Mouse (Mus musculus) brain, embryonic 14.5 days (tissue): ENCODE data around the gene Prok2. TPM values are rescaled to one million over a fixed set of nuclear protein-coding genes. Genes with fewer than 3 reads are reported as not detected.

Source experiments
- DNase-seq: peaks from one replicate; pipeline ENCODE4 v3.0.0-alpha.2; 2011; ENCODE audit warnings: low read depth
- CTCF ChIP-seq: fragments of 200-500 bp; IDR thresholded peaks from 2 replicates; pipeline ENCODE4 v1.5.1; 2012; ENCODE audit warnings: inconsistent platforms, mild to moderate bottlenecking, moderate library complexity, borderline replicate concordance; ENCODE audit not compliant: insufficient read depth, insufficient read length; ENCODE audit errors: extremely low read depth
- POLR2A ChIP-seq: fragments of 200-500 bp; IDR thresholded peaks from 2 replicates; pipeline ENCODE4 v1.6.1; 2012; ENCODE audit warnings: mild to moderate bottlenecking, inconsistent platforms, borderline replicate concordance; ENCODE audit not compliant: poor library complexity, insufficient read depth, insufficient read length, severe bottlenecking; ENCODE audit errors: extremely low read depth
- polyA plus RNA-seq: library from polyadenylated mRNA; depleted of rRNA; stranded (reverse); fragments of >200 nt; gene quantifications from 2 replicates; pipeline ENCODE4 v1.2.3, GENCODE M21; 2012

Gene Prok2
- polyA plus RNA-seq, 1 experiment = 0.46 TPM

DNA sequence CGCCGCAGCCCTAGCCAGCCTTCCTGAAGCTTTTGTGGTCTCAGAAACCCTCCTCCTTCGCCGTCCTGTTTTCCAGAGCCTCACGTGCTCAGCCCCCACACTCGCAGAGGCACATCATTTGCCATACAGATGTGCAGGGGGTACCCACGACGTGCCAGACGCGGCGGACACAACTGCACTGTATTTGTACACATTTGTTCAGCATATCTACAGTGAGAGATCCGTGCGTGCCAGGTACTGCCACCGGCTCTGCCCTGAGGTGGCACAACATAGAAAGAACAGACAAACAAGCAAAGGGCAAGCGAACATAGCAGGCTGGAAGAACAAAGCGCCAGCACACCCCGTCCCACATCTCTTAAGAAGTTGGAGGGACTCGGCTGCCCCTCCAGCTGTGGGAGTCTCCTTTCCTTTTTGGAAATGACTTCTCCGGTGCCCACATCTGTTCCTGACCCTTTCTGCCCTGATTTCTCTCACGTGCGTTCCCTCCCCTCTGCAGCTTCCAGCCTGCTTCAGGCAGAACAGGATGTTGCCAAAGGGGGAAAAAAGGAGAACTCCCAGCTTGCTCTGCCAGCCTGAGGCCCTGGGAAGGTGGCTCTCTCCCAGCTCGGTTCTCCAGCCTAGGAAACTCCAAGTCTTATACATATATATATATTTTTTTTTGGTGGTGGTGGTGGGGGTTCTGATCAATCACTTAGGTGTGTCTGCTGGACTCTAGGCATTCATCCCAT, 548 bp upstream of the Prok2 start:
- TF ChIP-seq POLR2A = no peak
- DNase-seq = peak; percentile 43

DNA sequence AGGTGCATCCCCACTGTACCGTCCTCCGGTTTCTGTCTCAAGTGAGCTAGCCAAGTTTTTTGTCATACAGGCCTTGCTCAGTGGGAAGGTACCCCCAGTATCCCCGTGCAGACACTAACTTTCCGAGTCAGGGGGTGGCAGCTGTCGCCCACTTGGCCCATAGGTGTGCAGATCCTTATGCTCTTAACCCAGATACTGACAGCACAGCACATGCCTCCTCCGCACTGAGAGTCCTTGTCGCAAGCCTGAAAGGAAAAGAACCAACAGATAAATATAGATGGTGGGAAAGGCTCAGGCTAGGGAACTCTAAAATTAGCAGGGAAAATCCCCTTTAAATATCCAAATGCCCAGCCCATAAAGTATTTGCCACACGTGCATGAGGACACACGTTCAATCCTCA, 3.8 kb downstream of the Prok2 start:
- DNase-seq = no peak
- no peak for TF ChIP-seq POLR2A
- TF ChIP-seq CTCF = no peak

DNA sequence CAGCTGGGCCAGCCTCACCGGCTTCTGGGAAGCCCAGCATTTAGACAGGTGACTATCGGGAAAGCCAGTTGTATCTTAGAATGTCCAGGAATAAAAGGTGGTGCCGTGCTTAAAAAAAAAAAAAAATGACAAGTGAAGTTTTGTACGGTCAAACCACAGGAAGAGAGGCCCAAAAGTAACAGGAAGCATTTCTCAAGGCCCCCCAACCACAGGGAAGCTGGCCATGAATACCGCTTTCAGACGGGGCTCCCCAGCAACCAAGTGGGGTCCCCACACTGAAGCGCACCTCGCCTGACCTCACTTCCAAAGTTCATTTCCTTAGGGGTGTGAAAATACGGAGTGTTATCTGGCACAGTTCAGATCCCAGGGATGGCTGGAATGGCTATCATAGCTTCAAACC, 5.2 kb downstream of the Prok2 start:
- TF ChIP-seq CTCF = no peak
- no peak for TF ChIP-seq POLR2A
- DNase-seq = no peak

DNA sequence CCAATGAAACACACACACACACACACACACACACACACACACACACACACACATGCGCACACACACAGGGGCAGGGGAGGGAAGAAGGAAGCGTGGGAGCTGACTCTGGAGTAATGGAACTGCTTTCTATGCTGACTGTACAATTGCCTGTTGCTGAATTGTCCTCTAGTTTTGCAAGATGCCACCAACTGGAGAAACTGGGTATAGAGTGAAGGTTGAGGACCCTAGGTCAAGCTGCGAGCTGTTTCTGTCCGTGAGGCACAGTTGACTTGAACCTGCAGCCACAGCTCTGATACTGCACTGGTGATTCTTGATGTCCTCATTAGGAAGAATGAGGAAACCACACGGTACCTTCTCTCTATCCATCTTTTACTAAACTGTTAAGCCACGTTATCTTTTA, 10.3 kb downstream of the Prok2 start:
- TF ChIP-seq CTCF (no peak), POLR2A (no peak)
- DNase-seq = no peak

DNA sequence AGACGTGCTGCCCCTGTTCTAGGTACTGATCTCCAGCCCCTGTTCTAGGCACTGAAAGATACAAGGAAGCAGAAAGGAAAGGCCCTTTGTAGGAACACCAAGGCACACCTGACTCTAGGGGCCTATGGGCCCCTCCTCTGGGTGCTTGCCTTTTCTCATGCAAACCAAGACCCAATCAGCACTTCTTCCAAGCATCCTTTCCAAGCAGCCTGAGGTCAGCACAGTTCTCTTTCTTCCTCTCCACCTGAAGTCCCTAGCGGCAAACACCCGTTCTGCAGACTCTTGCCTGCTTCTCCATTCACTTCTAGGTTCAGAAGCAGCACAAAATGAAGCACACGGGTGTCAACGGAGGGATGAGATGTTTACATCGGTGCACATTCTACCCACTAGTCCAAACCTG, 11.0 kb downstream of the Prok2 start:
- DNase-seq = no peak
- TF ChIP-seq POLR2A (no peak), CTCF (no peak)

DNA sequence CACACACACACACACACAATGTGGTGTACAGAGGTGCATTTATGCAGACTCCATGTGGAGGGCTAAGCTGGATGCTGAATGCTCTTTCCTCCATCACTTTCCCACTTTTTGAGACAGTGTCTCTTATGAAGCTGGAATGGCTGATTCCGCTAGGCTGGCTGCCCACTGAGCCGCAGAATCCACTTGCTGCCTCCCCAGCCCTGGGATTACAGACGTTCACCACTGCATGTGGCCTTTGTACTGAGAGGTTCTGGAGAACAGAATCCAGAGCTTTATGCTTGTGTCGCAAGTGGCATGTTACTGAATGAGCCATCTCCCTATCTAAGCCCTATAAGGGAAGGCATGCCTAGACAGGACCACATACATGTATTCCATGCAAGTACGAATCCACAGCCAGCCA, 12.9 kb downstream of the Prok2 start:
- TF ChIP-seq CTCF (no peak), POLR2A (no peak)
- peak; percentile 19 for DNase-seq

DNA sequence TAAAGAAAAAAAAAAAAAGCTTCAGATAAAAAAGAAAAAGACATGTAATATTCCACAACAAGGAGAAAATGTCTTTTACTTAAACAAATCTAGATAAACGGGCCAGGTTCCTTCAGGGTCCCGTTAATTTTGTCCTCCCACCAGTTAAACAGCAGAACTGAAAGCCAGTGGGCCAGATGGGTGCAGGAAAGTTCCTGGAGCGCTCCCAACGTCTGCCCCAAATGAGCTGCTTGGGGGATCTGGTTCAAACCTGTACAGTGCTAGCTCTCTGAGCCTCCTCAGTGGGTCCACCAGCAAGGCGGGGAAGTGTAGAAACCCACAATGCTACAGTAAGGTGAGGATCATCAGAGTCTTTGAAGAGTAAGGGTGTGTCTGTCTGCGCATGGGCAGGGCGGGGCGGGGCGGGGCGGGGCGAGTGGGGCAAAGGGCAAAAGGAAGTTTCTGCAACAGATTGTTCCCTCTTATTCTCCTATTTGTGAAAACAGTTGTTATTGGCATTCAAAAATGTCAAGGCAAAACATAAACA, 14.6 kb downstream of the Prok2 start:
- TF ChIP-seq POLR2A = no peak
- TF ChIP-seq CTCF = no peak
- peak; percentile 42 for DNase-seq

DNA sequence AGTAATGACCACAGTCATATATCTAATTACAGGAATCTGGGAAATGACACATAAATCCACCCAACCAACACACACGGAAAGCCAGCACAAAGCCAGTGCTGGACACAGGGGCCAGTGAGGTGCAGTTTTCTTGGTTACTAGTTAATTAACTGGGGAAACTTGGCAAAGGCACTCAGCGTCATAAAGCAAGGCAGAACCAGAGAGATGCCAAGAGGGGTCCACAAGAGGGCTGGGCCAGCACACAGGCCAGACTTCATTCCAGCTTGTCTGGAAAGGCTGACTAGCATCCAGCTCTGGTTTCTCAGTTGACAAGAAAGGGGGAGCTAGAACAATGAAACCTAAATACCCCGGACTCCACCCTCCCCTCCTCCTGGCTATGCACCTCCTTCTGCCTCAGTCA, 25.7 kb downstream of the Prok2 start:
- peak; percentile 76 for DNase-seq
- TF ChIP-seq POLR2A = no peak
- TF ChIP-seq CTCF = no peak

DNA sequence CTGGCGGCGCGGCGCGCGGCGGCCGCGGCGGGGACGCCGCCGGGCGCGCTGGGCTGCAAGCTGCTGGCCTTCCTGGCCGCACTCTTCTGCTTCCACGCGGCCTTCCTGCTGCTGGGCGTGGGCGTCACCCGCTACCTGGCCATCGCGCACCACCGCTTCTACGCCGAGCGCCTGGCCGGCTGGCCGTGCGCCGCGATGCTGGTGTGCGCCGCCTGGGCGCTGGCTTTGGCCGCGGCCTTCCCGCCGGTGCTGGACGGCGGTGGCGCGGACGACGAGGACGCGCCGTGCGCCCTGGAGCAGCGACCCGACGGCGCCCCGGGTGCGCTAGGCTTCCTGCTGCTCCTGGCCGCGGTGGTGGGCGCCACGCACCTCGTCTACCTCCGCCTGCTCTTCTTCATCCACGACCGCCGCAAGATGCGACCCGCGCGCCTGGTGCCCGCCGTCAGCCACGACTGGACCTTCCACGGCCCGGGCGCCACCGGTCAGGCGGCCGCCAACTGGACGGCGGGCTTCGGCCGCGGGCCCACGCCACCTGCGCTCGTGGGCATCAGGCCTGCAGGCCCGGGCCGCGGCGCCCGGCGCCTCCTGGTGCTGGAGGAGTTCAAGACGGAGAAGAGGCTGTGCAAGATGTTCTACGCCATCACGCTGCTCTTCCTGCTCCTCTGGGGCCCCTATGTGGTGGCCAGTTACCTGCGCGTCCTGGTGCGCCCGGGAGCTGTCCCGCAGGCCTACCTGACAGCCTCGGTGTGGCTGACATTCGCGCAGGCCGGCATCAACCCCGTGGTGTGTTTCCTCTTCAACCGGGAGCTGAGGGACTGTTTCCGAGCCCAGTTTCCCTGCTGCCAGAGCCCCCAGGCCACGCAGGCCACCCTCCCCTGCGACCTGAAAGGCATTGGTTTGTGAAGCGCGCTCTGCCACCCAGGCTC, 33.0 kb downstream of the Prok2 start:
- TF ChIP-seq POLR2A (no peak), CTCF (no peak)
- DNase-seq = peak; percentile 38

DNA sequence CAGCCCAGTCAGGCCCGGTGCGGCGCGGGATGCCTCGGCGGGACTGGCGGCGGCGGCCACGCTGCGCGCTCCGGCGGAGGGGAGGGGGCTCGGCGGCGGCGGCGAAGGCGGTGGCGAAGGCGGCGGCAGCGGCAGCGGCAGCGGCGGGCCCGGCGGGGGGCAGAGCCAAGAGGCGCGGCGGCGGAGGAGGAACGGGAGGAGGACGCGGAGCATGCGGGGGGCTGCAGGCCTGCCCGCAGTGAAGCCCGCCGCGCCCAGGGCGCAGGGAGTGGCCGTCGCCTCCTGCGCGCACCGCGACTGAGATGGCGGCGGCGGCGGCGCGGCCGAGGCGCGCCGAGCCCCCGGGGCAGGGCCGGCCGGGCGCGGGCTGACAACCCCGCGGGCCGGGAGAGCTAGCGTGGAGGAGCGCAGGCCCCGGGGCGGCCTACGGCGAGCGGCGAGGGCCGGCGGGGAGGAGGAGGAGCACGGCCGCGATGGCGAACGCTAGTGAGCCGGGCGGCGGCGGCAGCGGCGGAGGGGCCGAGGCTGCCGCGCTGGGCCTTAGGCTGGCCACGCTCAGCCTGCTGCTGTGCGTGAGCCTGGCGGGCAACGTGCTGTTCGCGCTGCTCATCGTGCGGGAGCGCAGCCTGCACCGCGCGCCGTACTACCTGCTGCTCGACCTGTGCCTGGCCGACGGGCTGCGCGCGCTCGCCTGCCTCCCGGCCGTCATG, 33.8 kb downstream of the Prok2 start, which contains the start of gene Gpr27:
TSS of gene Gpr27 (plus strand) at position 474 of the 710 bp plus-strand sequence.
- DNase-seq = peak; percentile 74
- TF ChIP-seq POLR2A (0 out of 2 replicates have a peak, but pooled peaks have one; percentile 29), CTCF (no peak)

DNA sequence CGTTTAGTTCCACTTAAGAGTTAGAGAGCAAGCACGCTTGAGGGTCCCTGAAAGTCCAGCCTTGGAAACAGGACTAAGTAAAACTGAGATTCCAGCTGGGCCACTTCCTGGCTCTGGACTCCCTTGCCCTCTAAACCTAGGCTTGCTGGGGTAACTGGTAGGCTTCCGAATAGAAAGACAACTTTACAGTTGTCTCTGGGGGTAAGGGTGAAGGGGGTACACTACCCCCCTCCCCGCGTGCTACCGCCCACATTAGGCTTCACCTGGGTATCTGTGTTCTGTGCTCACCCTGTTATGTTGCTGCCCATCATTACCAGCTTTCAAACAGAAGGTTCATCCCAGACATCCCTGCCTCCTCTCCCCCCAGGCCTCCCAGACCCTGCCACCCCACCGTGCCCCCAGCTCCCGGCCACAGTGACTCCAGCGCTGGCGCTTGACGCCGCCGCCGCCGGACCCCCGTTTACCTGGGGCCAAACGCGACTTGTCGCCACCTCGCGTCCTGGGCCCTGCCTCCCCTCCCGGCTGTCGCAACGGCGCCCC, 34.5 kb downstream of the Prok2 start:
- TF ChIP-seq CTCF = no peak
- no peak for TF ChIP-seq POLR2A
- no peak for DNase-seq

DNA sequence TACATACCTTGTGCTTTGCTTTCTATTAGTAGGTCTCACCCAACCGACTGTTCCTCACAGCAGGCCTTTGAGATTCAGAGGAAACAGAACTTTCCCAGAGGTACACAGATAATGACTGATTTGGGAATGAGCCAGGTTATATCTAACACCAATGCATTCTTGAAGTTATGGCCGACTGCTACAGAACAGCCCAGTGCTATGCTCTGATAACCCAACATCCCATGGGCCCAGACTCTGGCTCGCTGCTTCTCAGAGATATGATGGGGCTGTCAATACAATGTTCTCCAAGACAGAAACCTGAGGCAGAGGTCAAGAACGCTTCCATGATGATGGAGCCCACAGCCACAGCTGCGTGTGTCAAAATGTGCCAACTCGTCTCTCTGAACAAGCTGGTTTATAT, 37.7 kb downstream of the Prok2 start:
- TF ChIP-seq CTCF (no peak), POLR2A (no peak)
- no peak for DNase-seq

DNA sequence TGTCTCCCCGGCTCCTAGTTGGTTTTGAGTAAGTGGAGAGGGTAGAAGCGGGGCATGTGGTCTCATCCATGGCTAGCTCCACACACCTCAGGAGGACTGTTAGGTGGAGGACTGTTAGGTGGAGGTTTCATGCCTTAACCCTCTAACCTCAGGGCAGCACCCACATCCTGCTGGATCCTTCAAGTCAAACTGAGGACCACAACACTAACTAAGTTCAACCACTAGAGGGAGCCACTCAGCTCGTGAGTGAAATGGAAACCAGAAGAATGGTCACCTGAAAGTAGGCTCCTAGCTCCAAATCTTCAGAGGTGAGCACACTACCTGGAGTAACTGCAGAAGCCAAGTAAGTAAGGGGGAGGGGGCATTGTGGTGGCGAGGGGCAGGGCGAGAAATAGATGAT, 41.3 kb downstream of the Prok2 start:
- TF ChIP-seq CTCF (peak; percentile 54; the same call in 1 of the 2 replicates), POLR2A (no peak)
- peak; percentile 41 for DNase-seq

DNA sequence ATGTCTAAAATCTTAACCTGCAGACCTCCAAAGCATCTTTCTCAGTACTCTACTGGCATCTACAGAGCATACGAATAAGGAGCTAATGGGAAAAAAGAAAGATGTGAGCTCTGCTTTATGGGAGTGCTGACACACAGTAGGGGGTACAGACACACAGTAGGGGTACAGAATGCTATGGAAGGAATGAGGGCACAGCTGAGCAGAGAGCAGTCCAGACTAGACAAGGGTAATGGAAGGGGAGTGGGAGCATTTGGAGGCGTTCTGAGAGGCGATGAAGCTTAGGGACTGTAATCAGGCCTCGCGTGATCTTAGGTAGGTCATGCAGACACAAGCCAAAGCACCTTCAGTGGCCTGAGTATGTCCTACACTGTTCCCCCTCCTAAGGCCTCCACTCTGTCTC, 42.2 kb downstream of the Prok2 start:
- no peak for DNase-seq
- TF ChIP-seq POLR2A (no peak), CTCF (no peak)
